Mouse (Mus musculus): Measurements from ENCODE around the gene Nhsl2. TPM values are rescaled to one million over a fixed set of nuclear protein-coding genes. Genes with fewer than 3 reads are reported as not detected.
A peak's percentile ranks its signal among the peaks of the same experiment; 100 is the strongest.
"Not testable (repeated sequence)": the region's sequence is repeated elsewhere in the genome, so short reads cannot be mapped to it uniquely, and the experiment has no call there.

The Nhsl2 gene
- total RNA-seq (2021): 10 to 100 TPM; 39.8 to 48.0 TPM

- DNase-seq (ENCODE audit: extremely low spot score in 1 of 2, low spot score in 1 of 2): no peak
Observed at GRCm38 (mm10) chrX:101849281-101849821, at the start of gene Nhsl2. Nhsl2 (plus strand) TSS chrX:101849385.

- no peak for DNase-seq (ENCODE audit: extremely low spot score in 1 of 2, low spot score in 1 of 2)
Observed at GRCm38 (mm10) chrX:101805512-101805911, 43.7 kb upstream of the Nhsl2 start.

GRCm38 (mm10) chrX:101811750-101812149 lies 37.4 kb upstream of the Nhsl2 start:
- DNase-seq (ENCODE audit: extremely low spot score in 1 of 2, low spot score in 1 of 2): no peak

- no peak for DNase-seq (ENCODE audit: extremely low spot score in 1 of 2, low spot score in 1 of 2)
Observed at GRCm38 (mm10) chrX:101819163-101819562, 30.0 kb upstream of the Nhsl2 start.

- not testable (repeated sequence) for DNase-seq (ENCODE audit: extremely low spot score in 1 of 2, low spot score in 1 of 2)
Observed at GRCm38 (mm10) chrX:101819980-101820379, 29.2 kb upstream of the Nhsl2 start.

- DNase-seq (ENCODE audit: extremely low spot score in 1 of 2, low spot score in 1 of 2): no peak
Observed at GRCm38 (mm10) chrX:101847191-101847795, 1.9 kb upstream of the Nhsl2 start.

GRCm38 (mm10) chrX:101849901-101850551 lies 841 bp downstream of the Nhsl2 start:
- DNase-seq (ENCODE audit: extremely low spot score in 1 of 2, low spot score in 1 of 2): no peak

GRCm38 (mm10) chrX:101851566-101852354 lies 2.6 kb downstream of the Nhsl2 start:
- DNase-seq (ENCODE audit: extremely low spot score in 1 of 2, low spot score in 1 of 2): no peak

- no peak for DNase-seq (ENCODE audit: extremely low spot score in 1 of 2, low spot score in 1 of 2)
Observed at GRCm38 (mm10) chrX:101863666-101864378, 14.6 kb downstream of the Nhsl2 start.

- no peak for DNase-seq (ENCODE audit: extremely low spot score in 1 of 2, low spot score in 1 of 2)
Observed at GRCm38 (mm10) chrX:101864788-101865187, 15.6 kb downstream of the Nhsl2 start.

- no peak for DNase-seq (ENCODE audit: extremely low spot score in 1 of 2, low spot score in 1 of 2)
Observed at GRCm38 (mm10) chrX:101874147-101874546, 25.0 kb downstream of the Nhsl2 start.

GRCm38 (mm10) chrX:101874901-101875300 lies 25.7 kb downstream of the Nhsl2 start:
- no peak for DNase-seq (ENCODE audit: extremely low spot score in 1 of 2, low spot score in 1 of 2)

- no peak for DNase-seq (ENCODE audit: extremely low spot score in 1 of 2, low spot score in 1 of 2)
Observed at GRCm38 (mm10) chrX:101876136-101876535, 27.0 kb downstream of the Nhsl2 start.

GRCm38 (mm10) chrX:101877840-101878239 lies 28.7 kb downstream of the Nhsl2 start:
- DNase-seq (ENCODE audit: extremely low spot score in 1 of 2, low spot score in 1 of 2): no peak

- no peak for DNase-seq (ENCODE audit: extremely low spot score in 1 of 2, low spot score in 1 of 2)
Observed at GRCm38 (mm10) chrX:101878546-101878945, 29.4 kb downstream of the Nhsl2 start.

- no peak for DNase-seq (ENCODE audit: extremely low spot score in 1 of 2, low spot score in 1 of 2)
Observed at GRCm38 (mm10) chrX:101882141-101882751, 33.1 kb downstream of the Nhsl2 start.

- no peak for DNase-seq (ENCODE audit: extremely low spot score in 1 of 2, low spot score in 1 of 2)
Observed at GRCm38 (mm10) chrX:101889384-101889783, 40.2 kb downstream of the Nhsl2 start.

- peak in 1 of 2 experiments; percentile 9 for DNase-seq (ENCODE audit: extremely low spot score in 1 of 2, low spot score in 1 of 2)
Observed at GRCm38 (mm10) chrX:101889813-101890469, 40.8 kb downstream of the Nhsl2 start.

GRCm38 (mm10) chrX:101893796-101894195 lies 44.6 kb downstream of the Nhsl2 start:
- no peak for DNase-seq (ENCODE audit: extremely low spot score in 1 of 2, low spot score in 1 of 2)

GRCm38 (mm10) chrX:101898341-101898740 lies 49.2 kb downstream of the Nhsl2 start:
- DNase-seq (ENCODE audit: extremely low spot score in 1 of 2, low spot score in 1 of 2): no peak
